Mouse (Mus musculus): Measurements from ENCODE around the gene Padi2. TPM values are rescaled to one million over a fixed set of nuclear protein-coding genes. Genes with fewer than 3 reads are reported as not detected.

The Padi2 gene
- 10 to 100 TPM; 36.6 to 40.3 TPM for total RNA-seq (2023)

GRCm38 (mm10) chr4:140906076-140906826 is at the start of gene Padi2:
Padi2 (plus strand) TSS chr4:140906344.

DNA sequence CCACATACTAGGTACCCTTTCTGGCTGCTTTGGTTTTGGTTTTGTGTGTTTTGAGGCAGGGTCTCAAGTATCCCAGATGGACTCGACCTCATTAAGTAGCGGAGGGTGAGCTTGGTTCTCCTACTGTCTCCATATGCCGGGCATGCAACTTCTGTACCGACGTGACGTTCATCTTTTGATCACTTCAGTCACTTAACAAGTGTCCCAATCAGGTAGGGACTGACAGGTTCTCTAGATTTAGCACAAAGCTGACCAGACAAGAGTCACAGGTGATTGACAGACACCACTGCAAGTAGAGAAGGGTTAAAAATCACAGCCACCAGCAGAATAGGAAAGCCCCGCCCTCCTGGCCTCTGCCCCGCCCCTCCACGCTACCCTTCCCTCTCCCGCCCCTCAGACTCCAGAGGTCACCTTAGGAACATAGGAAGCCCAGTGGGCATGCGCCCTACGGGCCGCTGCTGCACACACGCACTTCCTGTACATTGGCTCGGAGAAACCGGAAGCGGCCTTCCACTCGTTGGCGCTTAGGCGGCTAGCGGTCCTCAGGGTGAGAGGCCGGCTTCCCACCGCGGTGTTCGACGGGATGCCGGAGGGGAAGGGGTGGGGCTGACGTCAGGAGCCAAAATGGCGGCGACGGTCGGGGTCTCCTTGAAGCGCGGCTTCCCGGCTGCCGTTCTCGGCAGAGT is 54.8 kb downstream of the Padi2 start, which contains the start of gene Sdhb:
TSS of gene Sdhb (plus strand) at position 423 of the 686 bp plus-strand sequence.

GRCm38 (mm10) chr4:140986711-140987395 is 80.7 kb downstream of the Padi2 start, which contains the start of gene Atp13a2:
Atp13a2 (plus strand) TSS chr4:140986873.

Other genes starting within 250 kb of the Padi2 start
- 10 to 100 TPM; 39.5 to 51.8 TPM for gene Arhgef10l, start 240.3 kb upstream of the Padi2 start, total RNA-seq (2023)
- 10 to 100 TPM; 81.2 to 86.4 TPM for gene Rcc2, start 205.8 kb upstream of the Padi2 start, total RNA-seq (2023)
- gene Padi6, start 163.7 kb upstream of the Padi2 start, total RNA-seq (2023): under 1 TPM in 1 of 2 experiments, not detected in 1; 0.18 TPM
- gene Padi4, start 132.1 kb upstream of the Padi2 start, total RNA-seq (2023): 100 to 1,000 TPM; 432 to 468 TPM
- under 1 TPM; 0.57 to 0.68 TPM for gene Padi3, start 95.7 kb upstream of the Padi2 start, total RNA-seq (2023)
- not detected for gene Padi1, start 60.6 kb upstream of the Padi2 start, total RNA-seq (2023)
- 10 to 100 TPM; 85.3 to 91.5 TPM for gene Sdhb, start 54.9 kb downstream of the Padi2 start, total RNA-seq (2023)
- 10 to 100 TPM; 46.0 to 47.3 TPM for gene Atp13a2, start 80.5 kb downstream of the Padi2 start, total RNA-seq (2023)
- not detected for gene Mfap2, start 104.1 kb downstream of the Padi2 start, total RNA-seq (2023)
- 1 to 10 TPM; 6.6 to 8.0 TPM for gene Crocc, start 154.2 kb downstream of the Padi2 start, total RNA-seq (2023)
- 10 to 100 TPM; 83.8 to 90.1 TPM for gene Necap2, start 172.0 kb downstream of the Padi2 start, total RNA-seq (2023)
- gene Spata21, start 182.0 kb downstream of the Padi2 start, total RNA-seq (2023): not detected
- 10 to 100 TPM; 71.7 to 80.8 TPM for gene Szrd1, start 233.4 kb downstream of the Padi2 start, total RNA-seq (2023)
- 10 to 100 TPM; 19.1 to 25.2 TPM for gene Fbxo42, start 241.6 kb downstream of the Padi2 start, total RNA-seq (2023)

All from neutrophil, adult 83 days (primary cell).